Mouse (Mus musculus) granulocyte monocyte progenitor cell, adult 5-6 weeks (primary cell): ENCODE measurements around the gene Pth2. TPM values are rescaled to one million over a fixed set of nuclear protein-coding genes. Genes with fewer than 3 reads are reported as not detected.
A peak's percentile ranks its signal among the peaks of the same experiment; 100 is the strongest.

Experiments used
- ATAC-seq: replicated peaks from 2 replicates; pipeline ENCODE4 v1.8.0; 2016; ENCODE audit warnings: mild to moderate bottlenecking, moderate TSS enrichment, inconsistent platforms; ENCODE audit not compliant: poor library complexity, severe bottlenecking
- total RNA-seq, 2 experiments: library from RNA; stranded (forward) in 1 of 2; stranded (reverse) in 1 of 2; fragments of 200-712, 200-1000 nt in 1 of 2; fragments of >200 nt in 1 of 2; fragmentation: Nextera tagmentation in 1 of 2; gene quantifications; 2 replicates each; pipeline ENCODE4 v1.2.3; 2014 to 2017

Pth2 gene
- total RNA-seq, 2 experiments from 2014 or later: not detected

DNA sequence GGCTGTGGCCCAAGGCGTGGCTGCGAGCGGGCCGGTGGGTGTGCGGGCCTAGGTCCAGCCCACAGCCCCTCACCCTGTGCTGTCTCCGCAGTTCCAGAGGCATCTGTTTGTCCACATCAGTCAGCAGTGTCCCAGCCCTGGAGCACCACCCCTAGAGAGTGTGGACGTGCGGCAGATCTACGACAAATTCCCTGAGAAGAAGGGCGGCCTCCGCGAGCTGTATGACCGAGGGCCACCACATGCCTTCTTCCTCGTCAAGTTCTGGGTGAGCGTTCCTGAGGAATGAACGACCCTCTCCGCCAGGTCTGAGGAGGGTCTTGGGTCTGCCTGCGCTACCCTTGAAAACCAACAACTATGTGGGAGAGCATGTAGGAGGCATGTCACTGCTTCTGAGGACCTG lies 47.8 kb downstream of the Pth2 start:
- ATAC-seq: no peak

DNA sequence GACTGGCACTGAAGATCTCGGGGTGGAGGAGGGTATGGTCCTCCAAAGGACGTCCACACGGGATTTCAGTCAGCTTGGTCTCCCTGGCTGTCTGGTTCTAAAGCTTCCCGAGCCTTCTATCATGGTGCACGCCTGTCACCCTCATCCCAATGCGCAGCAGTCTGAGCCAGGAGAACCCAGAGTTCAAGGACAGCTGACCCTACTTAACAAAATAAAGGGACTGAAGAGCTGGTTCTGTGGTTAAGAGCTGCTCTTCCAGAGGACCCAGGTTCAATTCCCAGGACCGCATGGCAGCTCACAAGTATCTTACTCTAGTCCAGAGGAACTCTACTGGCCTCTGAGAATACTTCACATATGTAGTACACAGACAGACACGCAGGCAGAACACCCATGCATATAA lies 48.3 kb downstream of the Pth2 start:
- no peak for ATAC-seq

DNA sequence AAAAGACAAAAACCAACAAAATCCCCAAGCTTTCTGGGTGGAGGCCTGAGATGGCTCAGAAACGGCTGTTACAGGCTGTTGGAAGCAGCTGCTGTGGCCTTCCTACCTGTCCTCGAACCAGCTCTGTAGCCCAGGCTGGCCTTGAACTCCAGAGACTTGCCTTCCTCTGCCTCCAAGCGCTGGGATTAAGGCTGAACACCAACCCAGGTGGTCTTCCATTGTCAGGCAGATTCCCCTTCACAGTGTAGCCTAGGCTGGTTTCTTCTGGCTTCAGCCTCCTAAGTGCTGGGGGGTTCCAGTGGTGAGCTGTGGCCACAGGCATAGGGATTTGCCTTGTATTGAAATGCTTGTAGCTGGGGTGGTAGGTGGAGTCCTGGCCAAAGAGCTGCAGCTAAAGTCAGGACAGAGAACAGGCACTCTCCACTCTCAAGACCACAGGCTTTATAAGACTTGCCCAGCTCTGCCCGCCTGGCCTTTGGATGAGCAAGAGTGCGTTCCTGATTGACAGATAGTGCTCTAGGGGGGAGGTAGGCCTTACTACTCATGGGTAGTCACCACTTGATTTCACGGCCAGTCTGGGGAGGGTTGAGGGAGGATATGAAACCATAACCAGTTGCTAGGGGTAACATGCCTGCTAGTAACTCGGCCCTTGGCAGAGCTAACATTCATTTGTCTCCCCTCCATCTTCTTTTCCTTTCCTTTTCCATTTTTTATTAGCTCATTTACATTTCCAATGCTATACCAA lies 48.8 kb downstream of the Pth2 start:
- peak; percentile 69 for ATAC-seq

DNA sequence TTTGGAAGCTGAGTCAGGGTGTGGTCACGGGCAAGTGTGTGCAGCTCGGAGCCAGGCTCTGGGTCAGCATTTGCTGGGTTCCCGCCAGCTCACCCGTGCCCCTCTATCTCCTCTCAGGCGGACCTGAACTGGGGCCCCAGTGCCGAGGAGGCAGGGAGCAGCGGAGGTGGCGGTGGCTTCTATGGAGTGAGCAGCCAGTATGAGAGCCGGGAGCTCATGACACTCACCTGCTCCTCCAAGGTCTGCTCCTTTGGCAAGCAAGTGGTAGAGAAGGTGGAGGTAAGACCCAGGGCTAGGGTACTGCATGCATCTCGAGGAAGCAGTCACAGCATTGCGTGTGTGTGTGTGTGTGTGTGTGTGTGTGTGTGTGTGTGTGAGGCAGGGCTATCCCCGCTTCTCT lies 50.4 kb downstream of the Pth2 start:
- ATAC-seq: no peak

Other genes with a start within 250 kb of the Pth2 start
Only the 30 nearest of the 34 such genes appear.
- not detected in 2 replicates for gene Cpt1c, start 206.1 kb upstream of the Pth2 start, total RNA-seq (2014; fragmentation: Nextera tagmentation)
- gene Cpt1c, start 206.1 kb upstream of the Pth2 start, total RNA-seq (2017): not detected in 2 replicates
- 104 and 115 TPM in 2 replicates for gene Prmt1, start 194.4 kb upstream of the Pth2 start, total RNA-seq (2014; fragmentation: Nextera tagmentation)
- gene Prmt1, start 194.4 kb upstream of the Pth2 start, total RNA-seq (2017): 138 and 190 TPM in 2 replicates
- gene Irf3, start 183.3 kb upstream of the Pth2 start, total RNA-seq (2014; fragmentation: Nextera tagmentation): 76.6 and 105 TPM in 2 replicates
- 87.5 and 88.9 TPM in 2 replicates for gene Irf3, start 183.3 kb upstream of the Pth2 start, total RNA-seq (2017)
- gene Bcl2l12, start 182.3 kb upstream of the Pth2 start, total RNA-seq (2014; fragmentation: Nextera tagmentation): 19.4 and 57.9 TPM in 2 replicates
- 18.4 and 32.9 TPM in 2 replicates for gene Bcl2l12, start 182.3 kb upstream of the Pth2 start, total RNA-seq (2017)
- 28.6 and 29.8 TPM in 2 replicates for gene Scaf1, start 164.6 kb upstream of the Pth2 start, total RNA-seq (2014; fragmentation: Nextera tagmentation)
- gene Scaf1, start 164.6 kb upstream of the Pth2 start, total RNA-seq (2017): 15.7 and 17.8 TPM in 2 replicates
- 2.3 and 7.8 TPM in 2 replicates for gene Rras, start 163.0 kb upstream of the Pth2 start, total RNA-seq (2014; fragmentation: Nextera tagmentation)
- gene Rras, start 163.0 kb upstream of the Pth2 start, total RNA-seq (2017): 1.0 and 1.4 TPM in 2 replicates
- gene Prr12, start 128.1 kb upstream of the Pth2 start, total RNA-seq (2014; fragmentation: Nextera tagmentation): 21.1 and 29.6 TPM in 2 replicates
- 1.7 and 4.1 TPM in 2 replicates for gene Prr12, start 128.1 kb upstream of the Pth2 start, total RNA-seq (2017)
- 42.2 and 57.2 TPM in 2 replicates for gene Nosip, start 118.6 kb upstream of the Pth2 start, total RNA-seq (2014; fragmentation: Nextera tagmentation)
- gene Nosip, start 118.6 kb upstream of the Pth2 start, total RNA-seq (2017): 49.4 and 63.1 TPM in 2 replicates
- gene Prrg2, start 118.3 kb upstream of the Pth2 start, total RNA-seq (2014; fragmentation: Nextera tagmentation): 6.8 and 9.4 TPM in 2 replicates
- 4.8 and 5.3 TPM in 2 replicates for gene Prrg2, start 118.3 kb upstream of the Pth2 start, total RNA-seq (2017)
- gene Rcn3, start 88.8 kb upstream of the Pth2 start, total RNA-seq (2014; fragmentation: Nextera tagmentation): 2.2 and 11.6 TPM in 2 replicates
- 4.1 and 7.0 TPM in 2 replicates for gene Rcn3, start 88.8 kb upstream of the Pth2 start, total RNA-seq (2017)
- 2.1 and 3.8 TPM in 2 replicates for gene Fcgrt, start 77.1 kb upstream of the Pth2 start, total RNA-seq (2014; fragmentation: Nextera tagmentation)
- 2.7 and 3.6 TPM in 2 replicates for gene Fcgrt, start 77.1 kb upstream of the Pth2 start, total RNA-seq (2017)
- gene Rps11, start 56.6 kb upstream of the Pth2 start, total RNA-seq (2014; fragmentation: Nextera tagmentation): 3,834 and 4,027 TPM in 2 replicates
- gene Rps11, start 56.6 kb upstream of the Pth2 start, total RNA-seq (2017): 963 and 1,110 TPM in 2 replicates
- 3,523 and 3,605 TPM in 2 replicates for gene Rpl13a, start 52.2 kb upstream of the Pth2 start, total RNA-seq (2014; fragmentation: Nextera tagmentation)
- gene Rpl13a, start 52.2 kb upstream of the Pth2 start, total RNA-seq (2017): 3,792 and 4,750 TPM in 2 replicates
- not detected in 2 replicates for gene Gm45713, start 44.8 kb upstream of the Pth2 start, total RNA-seq (2014; fragmentation: Nextera tagmentation)
- gene Gm45713, start 44.8 kb upstream of the Pth2 start, total RNA-seq (2017): 0.10 and 0.13 TPM in 2 replicates
- 7.4 and 8.2 TPM in 2 replicates for gene Flt3l, start 44.6 kb upstream of the Pth2 start, total RNA-seq (2014; fragmentation: Nextera tagmentation)
- 2.3 and 5.7 TPM in 2 replicates for gene Flt3l, start 44.6 kb upstream of the Pth2 start, total RNA-seq (2017)
- gene Pih1d1, start 26.7 kb upstream of the Pth2 start, total RNA-seq (2014; fragmentation: Nextera tagmentation): 74.2 and 91.6 TPM in 2 replicates
- 48.8 and 58.4 TPM in 2 replicates for gene Pih1d1, start 26.7 kb upstream of the Pth2 start, total RNA-seq (2017)
- gene Aldh16a1, start 26.4 kb upstream of the Pth2 start, total RNA-seq (2014; fragmentation: Nextera tagmentation): 53.4 and 59.8 TPM in 2 replicates
- gene Aldh16a1, start 26.4 kb upstream of the Pth2 start, total RNA-seq (2017): 31.2 and 42.5 TPM in 2 replicates
- gene Slc17a7, start 17.0 kb upstream of the Pth2 start, total RNA-seq (2014; fragmentation: Nextera tagmentation): 0.17 TPM in 1 of 2 replicates, not detected in the other
- not detected in 2 replicates for gene Slc17a7, start 17.0 kb upstream of the Pth2 start, total RNA-seq (2017)
- not detected in 2 replicates for gene Gfy, start 1.4 kb upstream of the Pth2 start, total RNA-seq (2014; fragmentation: Nextera tagmentation)
- not detected in 2 replicates for gene Gfy, start 1.4 kb upstream of the Pth2 start, total RNA-seq (2017)
- not detected in 2 replicates for gene Ccdc155, start 23.9 kb downstream of the Pth2 start, total RNA-seq (2014; fragmentation: Nextera tagmentation)
- gene Ccdc155, start 23.9 kb downstream of the Pth2 start, total RNA-seq (2017): 0.26 and 0.67 TPM in 2 replicates
- gene Dkkl1, start 31.2 kb downstream of the Pth2 start, total RNA-seq (2014; fragmentation: Nextera tagmentation): 2.3 and 9.5 TPM in 2 replicates
- 0.77 TPM in 1 of 2 replicates, not detected in the other for gene Dkkl1, start 31.2 kb downstream of the Pth2 start, total RNA-seq (2017)
- 0.62 TPM in 1 of 2 replicates, not detected in the other for gene Tead2, start 34.8 kb downstream of the Pth2 start, total RNA-seq (2014; fragmentation: Nextera tagmentation)
- gene Tead2, start 34.8 kb downstream of the Pth2 start, total RNA-seq (2017): not detected in 2 replicates
- 104 and 177 TPM in 2 replicates for gene Cd37, start 58.1 kb downstream of the Pth2 start, total RNA-seq (2014; fragmentation: Nextera tagmentation)
- 59.5 and 69.2 TPM in 2 replicates for gene Cd37, start 58.1 kb downstream of the Pth2 start, total RNA-seq (2017)
- not detected in 2 replicates for gene Slc6a16, start 60.1 kb downstream of the Pth2 start, total RNA-seq (2014; fragmentation: Nextera tagmentation)
- gene Slc6a16, start 60.1 kb downstream of the Pth2 start, total RNA-seq (2017): not detected in 2 replicates
- gene Slc6a21, start 96.5 kb downstream of the Pth2 start, total RNA-seq (2014; fragmentation: Nextera tagmentation): not detected in 2 replicates
- gene Slc6a21, start 96.5 kb downstream of the Pth2 start, total RNA-seq (2017): not detected in 2 replicates
- 5.4 and 6.3 TPM in 2 replicates for gene Trpm4, start 152.8 kb downstream of the Pth2 start, total RNA-seq (2014; fragmentation: Nextera tagmentation)
- 2.4 and 3.9 TPM in 2 replicates for gene Trpm4, start 152.8 kb downstream of the Pth2 start, total RNA-seq (2017)
- gene Hrc, start 154.3 kb downstream of the Pth2 start, total RNA-seq (2014; fragmentation: Nextera tagmentation): not detected in 2 replicates
- gene Hrc, start 154.3 kb downstream of the Pth2 start, total RNA-seq (2017): not detected in 2 replicates
- 1.2 TPM in 1 of 2 replicates, not detected in the other for gene Ppfia3, start 186.0 kb downstream of the Pth2 start, total RNA-seq (2014; fragmentation: Nextera tagmentation)
- not detected in 2 replicates for gene Ppfia3, start 186.0 kb downstream of the Pth2 start, total RNA-seq (2017)
- gene Lin7b, start 189.6 kb downstream of the Pth2 start, total RNA-seq (2014; fragmentation: Nextera tagmentation): not detected in 2 replicates
- 1.9 TPM in 1 of 2 replicates, not detected in the other for gene Lin7b, start 189.6 kb downstream of the Pth2 start, total RNA-seq (2017)
- 259 and 270 TPM in 2 replicates for gene Snrnp70, start 214.7 kb downstream of the Pth2 start, total RNA-seq (2014; fragmentation: Nextera tagmentation)
- 374 and 382 TPM in 2 replicates for gene Snrnp70, start 214.7 kb downstream of the Pth2 start, total RNA-seq (2017)